Mouse (Mus musculus): ENCODE results near the gene Umod. TPM values are rescaled to one million over a fixed set of nuclear protein-coding genes. Genes with fewer than 3 reads are reported as not detected.

Gene Umod
- polyA plus RNA-seq, 1 experiment from 2014 or later, result not detected

DNA sequence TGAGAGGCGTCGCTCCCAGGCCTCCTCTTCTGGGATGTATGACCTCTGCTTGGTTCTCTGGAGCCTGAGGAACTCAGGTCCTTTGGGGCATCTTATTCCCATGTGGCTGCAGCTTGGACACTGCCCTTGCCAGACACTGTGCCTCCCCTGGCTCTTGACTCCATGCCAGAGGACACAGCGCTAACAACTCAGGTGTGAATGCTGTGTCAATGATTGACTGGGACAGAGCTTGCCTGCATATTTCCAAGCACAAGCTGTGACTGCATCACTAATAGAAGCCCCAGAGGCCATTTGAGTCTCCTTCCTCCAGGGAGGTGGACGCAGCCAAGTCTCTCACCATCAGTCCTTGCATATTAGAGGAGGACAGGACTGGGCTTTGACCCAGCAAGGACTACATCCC lies 32.1 kb upstream of the Umod start:
- Histone ChIP-seq H3K27me3 (replicated peaks; ENCODE audit: insufficient read depth, low read length) (no peaks in the 10 kb centered on the region), H3K9me3 (ENCODE audit: low read length) (no peaks in the 10 kb centered on the region), H3K4me1 (ENCODE audit: insufficient read depth, low read depth, low read length) (no peaks in the 10 kb centered on the region), H3K27ac (ENCODE audit: low read length) (no peak overlapping the region), H3K36me3 (ENCODE audit: insufficient read depth, low read length) (no peaks in the 10 kb centered on the region), H3K9ac (replicated peaks; ENCODE audit: low read depth) (no peak overlapping the region), H3K4me3 (ENCODE audit: low read depth, low read length) (no peak overlapping the region), H3K4me2 (replicated peaks; ENCODE audit: low read depth, low read length) (no peak overlapping the region)
- 83% methylated on average over 4 of the region's 4 CpGs for WGBS
- no peak for ATAC-seq
- TF ChIP-seq CTCF (IDR thresholded peaks at IDR 0.05), result no peak
- no peak for TF ChIP-seq EP300 (IDR thresholded peaks at IDR 0.05)
- DNase-seq (ENCODE audit: low spot score), result no peak

DNA sequence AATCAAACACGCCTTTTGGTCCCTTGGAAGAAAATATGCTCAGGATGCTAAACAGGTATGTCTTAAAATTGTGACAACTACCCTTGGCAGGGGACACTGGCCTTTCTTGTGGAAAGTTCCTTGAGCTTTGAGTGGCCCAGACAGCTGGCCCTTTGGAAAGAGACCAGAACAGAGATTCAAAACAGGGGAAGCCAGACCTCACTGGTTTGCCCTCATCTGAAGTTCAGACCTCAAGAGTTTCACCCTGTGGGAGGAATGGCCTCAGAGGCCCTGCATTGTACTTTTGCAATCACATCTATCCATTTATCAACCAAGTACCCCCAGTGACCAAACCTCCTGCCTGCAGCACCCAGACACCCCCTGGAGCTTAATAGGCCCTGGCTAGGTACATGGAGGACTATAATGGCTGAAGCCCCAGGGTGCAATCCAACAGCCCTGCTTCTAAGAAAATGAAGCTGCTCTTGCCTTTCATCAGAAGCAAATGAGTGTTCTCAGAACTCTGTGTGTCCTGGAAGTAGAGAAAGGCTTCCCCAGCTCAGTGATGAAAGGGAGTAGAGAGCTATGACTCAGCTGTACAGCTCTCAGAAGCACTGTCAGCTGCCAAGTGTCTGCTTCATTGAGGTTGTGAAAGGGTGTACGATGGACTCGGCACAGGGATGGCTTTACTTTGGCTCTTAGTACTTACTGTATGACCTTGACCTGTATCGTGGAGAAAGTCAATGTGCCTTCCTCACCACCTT lies 11.1 kb upstream of the Umod start:
- no peak for ATAC-seq

DNA sequence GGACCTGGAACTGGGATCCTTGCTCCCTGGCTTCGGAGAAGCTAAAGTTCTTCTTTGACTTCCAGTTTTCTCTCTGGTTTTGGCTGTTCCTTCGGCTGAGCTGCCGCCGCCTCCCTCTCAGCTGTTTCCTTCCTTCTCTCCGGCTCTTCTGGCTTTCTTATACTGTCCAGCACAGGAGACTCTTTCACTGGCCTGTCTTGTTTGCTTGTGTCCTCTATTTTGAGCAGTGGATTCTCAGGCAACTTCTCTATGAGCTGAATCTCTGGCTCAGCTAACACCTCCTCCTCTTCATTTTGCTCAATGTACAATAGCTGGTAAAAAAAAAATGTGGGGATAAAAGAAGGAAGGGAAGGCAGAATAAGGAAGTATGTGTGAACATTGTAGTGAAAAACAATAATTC lies 7.6 kb upstream of the Umod start:
- TF ChIP-seq EP300 (IDR thresholded peaks at IDR 0.05), result no peak
- no peak for TF ChIP-seq CTCF (IDR thresholded peaks at IDR 0.05)
- Histone ChIP-seq H3K27ac (ENCODE audit: low read length) (no peak overlapping the region), H3K9me3 (ENCODE audit: low read length) (no peaks in the 10 kb centered on the region), H3K4me3 (ENCODE audit: low read depth, low read length) (no peak overlapping the region), H3K36me3 (ENCODE audit: insufficient read depth, low read length) (no peaks in the 10 kb centered on the region), H3K4me1 (ENCODE audit: insufficient read depth, low read depth, low read length) (no peaks in the 10 kb centered on the region), H3K27me3 (replicated peaks; ENCODE audit: insufficient read depth, low read length) (no peaks in the 10 kb centered on the region), H3K9ac (replicated peaks; ENCODE audit: low read depth) (no peak overlapping the region), H3K4me2 (replicated peaks; ENCODE audit: low read depth, low read length) (no peak overlapping the region)
- DNase-seq (ENCODE audit: low spot score) (no peak), ATAC-seq (no peak)
- WGBS, result 73% methylated on average over 5 of the region's 5 CpGs

More for the DNA sequence above, 11.1 kb upstream of the Umod start:
- H3K4me2 ChIP-seq (replicated peaks; ENCODE audit: low read depth, low read length), result no peak overlapping the region
- no peak overlapping the region for H3K9ac ChIP-seq (replicated peaks; ENCODE audit: low read depth)
- H3K4me1 ChIP-seq (ENCODE audit: insufficient read depth, low read depth, low read length), result no peaks in the 10 kb centered on the region
- DNase-seq (ENCODE audit: low spot score), result no peak
- WGBS, result 68% methylated on average over 4 of the region's 4 CpGs
- no peak for TF ChIP-seq EP300 (IDR thresholded peaks at IDR 0.05)
- no peak for TF ChIP-seq CTCF (IDR thresholded peaks at IDR 0.05)
- no peak overlapping the region for H3K4me3 ChIP-seq (ENCODE audit: low read depth, low read length)
- no peaks in the 10 kb centered on the region for H3K27me3 ChIP-seq (replicated peaks; ENCODE audit: insufficient read depth, low read length)
- no peak overlapping the region for H3K27ac ChIP-seq (ENCODE audit: low read length)
- no peaks in the 10 kb centered on the region for H3K9me3 ChIP-seq (ENCODE audit: low read length)
- H3K36me3 ChIP-seq (ENCODE audit: insufficient read depth, low read length), result no peaks in the 10 kb centered on the region

DNA sequence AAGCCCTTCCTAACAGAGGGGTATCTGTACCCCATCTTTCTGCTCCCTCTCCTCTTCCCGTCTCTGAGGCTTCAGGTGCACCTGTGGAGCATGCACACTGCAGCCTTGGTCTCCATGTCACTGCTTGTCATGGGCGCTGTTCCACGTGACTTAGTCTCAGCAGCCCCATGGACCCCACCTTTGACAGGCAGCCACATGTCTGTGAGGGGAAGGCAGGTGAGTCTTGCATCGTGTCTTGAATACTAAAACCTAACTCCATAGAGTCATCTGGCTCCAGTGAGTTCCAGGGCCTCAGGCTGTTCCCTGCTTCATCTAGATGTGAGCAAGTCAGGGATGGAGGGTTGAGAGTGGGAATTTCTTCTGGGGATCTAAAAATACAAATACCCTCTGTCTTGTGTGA lies 5.1 kb upstream of the Umod start:
- Histone ChIP-seq H3K9ac (replicated peaks; ENCODE audit: low read depth) (no peak overlapping the region), H3K27me3 (replicated peaks; ENCODE audit: insufficient read depth, low read length) (no peaks in the 10 kb centered on the region), H3K4me3 (ENCODE audit: low read depth, low read length) (no peak overlapping the region), H3K27ac (ENCODE audit: low read length) (no peak overlapping the region), H3K4me1 (ENCODE audit: insufficient read depth, low read depth, low read length) (no peaks in the 10 kb centered on the region), H3K36me3 (ENCODE audit: insufficient read depth, low read length) (no peaks in the 10 kb centered on the region), H3K9me3 (ENCODE audit: low read length) (no peaks in the 10 kb centered on the region), H3K4me2 (replicated peaks; ENCODE audit: low read depth, low read length) (no peak overlapping the region)
- TF ChIP-seq EP300 (IDR thresholded peaks at IDR 0.05) (no peak), CTCF (IDR thresholded peaks at IDR 0.05) (no peak)
- 77% methylated on average over 4 of the region's 4 CpGs for WGBS
- DNase-seq (ENCODE audit: low spot score), result no peak
- ATAC-seq, result no peak

DNA sequence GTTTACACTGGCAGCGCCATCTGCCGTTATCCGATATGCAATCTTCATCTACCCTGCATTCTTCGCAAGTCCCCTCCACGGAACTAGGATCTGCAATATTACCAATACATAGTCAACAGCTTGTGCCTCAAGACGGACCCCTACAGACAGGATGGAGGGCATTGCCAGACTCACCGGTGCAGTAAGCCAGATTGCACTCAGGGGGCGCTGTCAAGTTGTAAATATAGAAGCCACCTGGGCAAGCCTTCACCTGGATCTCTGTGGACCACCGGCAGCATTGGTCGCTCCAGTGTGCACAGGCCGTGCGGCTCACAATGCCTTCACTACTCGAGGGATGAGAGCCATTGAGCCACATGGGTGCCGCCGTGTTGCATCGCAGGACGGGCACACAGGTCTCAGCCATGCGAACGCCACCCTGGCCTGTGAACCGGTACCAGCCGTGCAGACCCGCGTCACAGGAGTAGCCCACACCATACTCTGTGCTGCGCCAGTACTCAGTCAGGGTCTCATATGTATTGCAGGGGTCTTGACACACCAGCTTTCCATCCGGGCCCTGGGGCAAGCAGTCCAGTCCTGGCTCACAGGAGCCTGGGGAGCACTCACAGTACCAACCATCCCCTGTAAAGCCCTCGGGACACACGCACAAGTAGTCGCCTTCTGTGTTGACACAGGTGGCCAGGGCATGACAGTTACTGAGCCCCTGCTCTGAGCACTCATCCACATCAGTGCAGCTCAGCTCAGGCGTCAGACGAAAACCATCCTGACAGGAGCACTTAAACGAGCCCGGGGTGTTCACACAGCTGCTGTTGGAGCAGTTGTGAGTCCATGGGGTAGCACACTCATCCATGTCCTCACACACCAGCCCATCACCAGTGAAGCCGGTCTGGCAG lies 2.3 kb downstream of the Umod start:
- Histone ChIP-seq H3K9ac (replicated peaks; ENCODE audit: low read depth) (no peak overlapping the region), H3K4me2 (replicated peaks; ENCODE audit: low read depth, low read length) (no peak overlapping the region), H3K4me3 (ENCODE audit: low read depth, low read length) (no peak overlapping the region), H3K36me3 (ENCODE audit: insufficient read depth, low read length) (no peaks in the 10 kb centered on the region), H3K27ac (ENCODE audit: low read length) (no peak overlapping the region), H3K27me3 (replicated peaks; ENCODE audit: insufficient read depth, low read length) (no peaks in the 10 kb centered on the region), H3K4me1 (ENCODE audit: insufficient read depth, low read depth, low read length) (no peaks in the 10 kb centered on the region), H3K9me3 (ENCODE audit: low read length) (no peaks in the 10 kb centered on the region)
- ATAC-seq, result no peak
- no peak for DNase-seq (ENCODE audit: low spot score)
- 61% methylated on average over 33 of the region's 33 CpGs for WGBS
- TF ChIP-seq EP300 (IDR thresholded peaks at IDR 0.05) (no peak), CTCF (IDR thresholded peaks at IDR 0.05) (no peak)

DNA sequence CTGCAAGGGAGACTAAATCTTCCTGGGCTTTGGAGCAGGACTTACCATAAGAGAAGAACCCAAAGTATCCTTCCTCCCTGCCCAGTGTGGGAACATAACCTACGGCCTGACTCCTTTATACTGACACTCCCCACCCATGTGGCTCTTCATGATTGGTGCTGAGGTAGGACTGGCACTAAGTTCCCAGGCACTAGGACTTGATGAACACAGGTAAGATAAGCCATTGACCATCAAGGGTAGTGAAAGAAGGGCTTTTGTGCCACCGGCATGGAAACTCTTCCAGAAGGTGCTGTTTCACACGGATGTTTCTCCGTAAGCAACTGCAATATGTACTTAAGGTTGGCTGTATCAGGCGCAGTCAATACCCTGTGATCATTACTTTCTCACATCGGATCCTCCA lies 19.9 kb downstream of the Umod start, which contains the start of gene Gp2:
Gene Gp2, minus strand, starts transcription at position 101 of the 400 bp plus-strand sequence.
- Histone ChIP-seq H3K9ac (replicated peaks; ENCODE audit: low read depth) (no peak within 1 kb of the TSS), H3K4me3 (ENCODE audit: low read depth, low read length) (no peak within 1 kb of the TSS), H3K4me1 (ENCODE audit: insufficient read depth, low read depth, low read length) (no peaks in the 10 kb centered on the region), H3K27me3 (replicated peaks; ENCODE audit: insufficient read depth, low read length) (no peaks in the 10 kb centered on the region), H3K36me3 (ENCODE audit: insufficient read depth, low read length) (no peaks in the 10 kb centered on the region), H3K4me2 (replicated peaks; ENCODE audit: low read depth, low read length) (no peak within 1 kb of the TSS), H3K9me3 (ENCODE audit: low read length) (no peaks in the 10 kb centered on the region), H3K27ac (ENCODE audit: low read length) (no peak within 1 kb of the TSS)
- TF ChIP-seq CTCF (IDR thresholded peaks at IDR 0.05) (no peak), EP300 (IDR thresholded peaks at IDR 0.05) (no peak)
- WGBS, result 77% methylated on average over 6 of the region's 6 CpGs
- no peak for ATAC-seq
- DNase-seq (ENCODE audit: low spot score), result no peak
